Mouse (Mus musculus) hindbrain, embryonic 16.5 days (tissue): ENCODE results near the gene Ttc39a. TPM values are rescaled to one million over a fixed set of nuclear protein-coding genes. Genes with fewer than 3 reads are reported as not detected.

Experiments used
- ATAC-seq: fragments of 200-750 bp; cut with Nextera tagmentation; 2 replicates; pipeline ENCODE4 v1.8.0; 2017; ENCODE audit warnings: moderate TSS enrichment, moderate library complexity
- H3K27ac ChIP-seq: fragments of 300-500 bp; sonication (generic); 2 replicates; pipeline ENCODE4 v1.5.1; 2014; ENCODE audit warnings: low read depth, mild to moderate bottlenecking, control low read depth, low read length, moderate library complexity
- H3K27me3 ChIP-seq: fragments of 300-500 bp; sonication (generic); replicated peaks from 2 replicates; pipeline ENCODE4 v1.6.1; 2014; ENCODE audit warnings: low read length; ENCODE audit not compliant: control insufficient read depth, insufficient read depth
- H3K36me3 ChIP-seq: fragments of 300-500 bp; sonication (generic); 2 replicates; pipeline ENCODE4 v1.6.1; 2014; ENCODE audit warnings: mild to moderate bottlenecking, low read length, moderate library complexity, mixed read lengths; ENCODE audit not compliant: control insufficient read depth, insufficient read depth
- H3K4me1 ChIP-seq: fragments of 300-500 bp; sonication (generic); 2 replicates; pipeline ENCODE4 v1.6.1; 2014; ENCODE audit warnings: low read depth, low read length; ENCODE audit not compliant: control insufficient read depth, insufficient read depth
- H3K4me2 ChIP-seq: fragments of 300-500 bp; sonication (generic); 2 replicates; pipeline ENCODE4 v1.6.1; 2014; ENCODE audit warnings: mild to moderate bottlenecking, low read length, control low read depth, moderate library complexity
- H3K4me3 ChIP-seq: fragments of 300-500 bp; sonication (generic); 2 replicates; pipeline ENCODE4 v1.5.1; 2014; ENCODE audit warnings: mild to moderate bottlenecking, low read length, control low read depth, moderate library complexity
- H3K9ac ChIP-seq: fragments of 300-500 bp; sonication (generic); 2 replicates; pipeline ENCODE4 v1.6.1; 2014; ENCODE audit warnings: low read depth, mild to moderate bottlenecking, control low read depth, low read length, moderate library complexity
- H3K9me3 ChIP-seq: fragments of 300-500 bp; sonication (generic); 2 replicates; pipeline ENCODE4 v1.6.1; 2014; ENCODE audit warnings: mild to moderate bottlenecking, low read length, moderate library complexity; ENCODE audit not compliant: control insufficient read depth
- WGBS: fragments of 180-500 bp; shearing (Covaris S2); extraction: QIAGEN DNeasy Blood & Tissue Kit; methylation state at CpG from one replicate; pipeline ENCODE4 v1.1.7; 2014; 5-methylcytosine and 5-hydroxymethylcytosine counted together
- polyA plus RNA-seq: library from polyadenylated mRNA; unstranded; fragments of >200 nt; fragmentation: Nextera tagmentation; extraction: Ambion mirVana; gene quantifications from 2 replicates; pipeline ENCODE4 v1.2.1, GENCODE M21; 2015

Gene Ttc39a
- 3.4 and 5.0 TPM in 2 replicates for polyA plus RNA-seq

DNA sequence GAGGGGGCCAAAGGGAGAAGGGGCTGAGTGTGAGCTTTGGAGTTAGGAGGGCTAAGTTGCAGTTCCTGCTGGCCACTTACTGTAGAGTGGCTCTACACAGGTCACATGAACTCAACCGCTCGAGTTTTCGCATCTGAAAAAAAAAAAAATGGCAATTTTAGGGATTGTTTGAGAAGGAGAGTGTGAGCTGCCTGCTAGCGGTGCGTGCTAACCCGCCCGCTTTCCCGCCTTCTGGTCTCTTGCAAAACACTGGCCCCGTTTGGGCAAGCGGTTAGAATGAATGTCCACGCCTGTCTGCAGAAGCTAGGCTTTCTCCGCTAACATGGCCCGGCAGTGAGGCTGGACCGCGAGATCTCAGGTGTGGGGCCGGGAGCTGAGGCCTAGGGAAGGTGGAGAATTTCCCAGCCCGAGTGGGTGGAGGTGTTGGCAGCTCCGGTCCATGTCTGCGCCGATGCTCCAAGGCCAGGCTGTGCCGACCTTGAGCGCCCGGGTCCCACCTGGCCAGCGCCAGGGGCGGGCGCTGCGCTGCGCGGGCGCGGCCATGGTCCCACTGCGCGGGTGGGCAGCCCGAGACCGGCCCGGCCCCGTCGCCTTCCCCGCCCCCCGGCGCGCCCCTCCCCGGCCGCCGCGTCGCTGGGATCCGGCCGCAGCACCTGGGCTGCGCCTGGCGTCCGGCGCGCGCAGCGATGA lies at the start of gene Ttc39a:
Gene Ttc39a (plus strand): TSS at position 138 of the 690 bp plus-strand sequence.
- peak within 1 kb of the TSS; percentile 16 for H3K27ac ChIP-seq
- H3K9me3 ChIP-seq = no peaks in the 10 kb centered on the region
- H3K4me3 ChIP-seq = peak within 1 kb of the TSS; percentile 58
- H3K4me1 ChIP-seq = peaks cover 10% of the 10 kb centered on the region
- H3K9ac ChIP-seq = peak within 1 kb of the TSS; percentile 86
- H3K36me3 ChIP-seq = no peaks in the 10 kb centered on the region
- no peaks in the 10 kb centered on the region for H3K27me3 ChIP-seq
- peak; percentile 79 for ATAC-seq
- H3K4me2 ChIP-seq = peak within 1 kb of the TSS; percentile 91
- 0% methylated on average over 33 of the region's 56 CpGs for WGBS

DNA sequence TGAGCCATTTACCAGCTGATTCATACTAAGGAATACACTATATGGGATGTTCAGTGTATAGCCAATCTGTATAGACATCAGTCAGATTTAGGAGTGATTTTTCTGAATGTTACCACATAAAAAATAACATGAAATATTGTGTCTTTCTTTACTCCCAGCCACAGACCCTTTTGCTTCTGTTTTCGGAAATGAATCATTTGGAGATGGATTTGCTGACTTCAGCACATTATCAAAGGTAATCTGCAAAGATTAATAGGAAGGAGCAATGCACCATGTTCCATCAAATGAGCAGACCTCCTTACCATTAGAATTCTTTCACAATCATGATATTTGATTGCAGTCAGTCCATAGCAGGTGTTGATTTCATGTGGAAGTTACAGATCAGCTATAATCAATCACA lies 28.3 kb upstream of the Ttc39a start:
- no peak overlapping the region for H3K27ac ChIP-seq
- H3K9me3 ChIP-seq = no peaks in the 10 kb centered on the region
- no peak overlapping the region for H3K4me2 ChIP-seq
- no peaks in the 10 kb centered on the region for H3K27me3 ChIP-seq
- ATAC-seq = no peak
- whole genome bisulfite sequencing = 98% methylated on average over 1 of the region's 1 CpGs
- H3K36me3 ChIP-seq = peaks cover 27% of the 10 kb centered on the region
- no peaks in the 10 kb centered on the region for H3K4me1 ChIP-seq
- H3K9ac ChIP-seq = no peak overlapping the region
- no peak overlapping the region for H3K4me3 ChIP-seq

DNA sequence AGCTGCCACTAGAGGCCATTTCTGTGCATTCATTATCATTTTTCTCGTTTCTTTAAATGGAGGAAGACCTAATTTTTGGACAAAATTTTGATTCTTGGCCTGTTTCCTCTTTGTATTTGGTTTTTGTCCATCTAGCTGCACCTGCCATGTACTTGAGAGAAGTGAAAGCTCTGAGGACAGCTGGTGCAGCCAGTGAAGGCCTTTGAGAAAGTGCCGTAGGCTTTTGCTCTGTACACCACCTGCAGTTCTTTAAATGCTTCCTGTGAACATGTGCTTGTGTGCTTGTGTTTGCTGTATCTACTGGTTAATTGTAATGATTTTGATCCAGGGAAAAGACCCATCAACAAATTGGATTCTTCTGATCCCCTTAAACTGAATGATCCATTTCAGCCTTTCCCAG lies 24.0 kb upstream of the Ttc39a start:
- H3K9ac ChIP-seq = no peak overlapping the region
- H3K27me3 ChIP-seq = no peaks in the 10 kb centered on the region
- H3K9me3 ChIP-seq = no peaks in the 10 kb centered on the region
- no peak overlapping the region for H3K4me2 ChIP-seq
- no peak overlapping the region for H3K4me3 ChIP-seq
- no peaks in the 10 kb centered on the region for H3K4me1 ChIP-seq
- no peak for ATAC-seq
- WGBS = 61% methylated on average over 2 of the region's 2 CpGs
- H3K27ac ChIP-seq = no peak overlapping the region
- peaks cover 16% of the 10 kb centered on the region for H3K36me3 ChIP-seq

DNA sequence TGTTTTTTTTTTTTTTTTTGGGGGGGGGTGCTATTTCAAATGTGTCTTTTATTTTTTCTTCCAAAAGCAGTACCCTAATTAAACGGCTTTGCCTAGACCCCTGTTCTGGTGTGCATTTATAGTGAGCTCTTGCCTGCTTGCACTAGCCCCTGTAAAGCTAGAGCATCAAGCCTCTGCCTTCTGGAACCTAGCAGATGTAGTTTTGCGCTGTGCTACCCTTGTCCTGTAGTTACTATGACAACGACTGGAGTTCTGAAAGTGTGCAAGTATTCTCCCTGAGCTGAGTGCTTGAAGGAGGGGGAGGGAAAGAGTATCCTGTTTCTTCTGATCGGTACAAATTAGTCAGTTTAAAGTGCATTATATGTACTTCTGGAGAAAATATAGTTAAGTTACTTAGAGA lies 20.8 kb upstream of the Ttc39a start:
- Histone ChIP-seq H3K27ac (no peak overlapping the region), H3K36me3 (0 out of 2 replicates have a peak, but pooled peaks cover under 1% of the 10 kb centered on the region), H3K4me1 (no peaks in the 10 kb centered on the region), H3K9me3 (no peaks in the 10 kb centered on the region), H3K9ac (no peak overlapping the region), H3K4me3 (no peak overlapping the region), H3K4me2 (no peak overlapping the region), H3K27me3 (no peaks in the 10 kb centered on the region)
- no peak for ATAC-seq
- 29% methylated on average over 4 of the region's 4 CpGs for WGBS

DNA sequence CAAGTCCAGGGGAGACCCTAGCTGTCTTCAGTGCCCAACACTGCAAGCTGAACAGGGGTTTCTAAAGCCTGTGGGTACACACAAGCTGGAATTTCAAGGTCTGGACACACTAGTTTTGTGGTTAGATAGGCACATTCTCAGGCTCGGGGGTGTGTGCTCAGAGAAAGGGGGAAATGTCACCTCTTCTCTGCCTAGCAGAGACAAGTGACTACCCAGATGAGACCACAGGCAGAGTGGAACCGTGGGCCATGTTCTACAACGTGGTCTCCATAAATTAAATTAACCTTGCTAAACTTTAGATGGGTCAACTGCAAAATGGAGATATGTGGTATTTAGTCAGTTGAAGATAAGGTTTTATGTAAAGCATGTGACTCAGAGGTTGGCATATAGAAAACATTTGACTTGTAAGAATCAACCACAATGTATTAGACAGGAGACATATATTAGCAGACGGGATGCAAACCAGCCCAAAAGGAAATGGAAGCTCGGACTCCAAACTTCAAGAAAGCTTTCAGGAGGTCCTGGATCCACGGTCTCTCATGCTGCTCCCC lies 13.1 kb upstream of the Ttc39a start:
- Histone ChIP-seq H3K4me2 (no peak overlapping the region), H3K36me3 (no peaks in the 10 kb centered on the region)
- 90% methylated on average over 6 of the region's 6 CpGs for WGBS

DNA sequence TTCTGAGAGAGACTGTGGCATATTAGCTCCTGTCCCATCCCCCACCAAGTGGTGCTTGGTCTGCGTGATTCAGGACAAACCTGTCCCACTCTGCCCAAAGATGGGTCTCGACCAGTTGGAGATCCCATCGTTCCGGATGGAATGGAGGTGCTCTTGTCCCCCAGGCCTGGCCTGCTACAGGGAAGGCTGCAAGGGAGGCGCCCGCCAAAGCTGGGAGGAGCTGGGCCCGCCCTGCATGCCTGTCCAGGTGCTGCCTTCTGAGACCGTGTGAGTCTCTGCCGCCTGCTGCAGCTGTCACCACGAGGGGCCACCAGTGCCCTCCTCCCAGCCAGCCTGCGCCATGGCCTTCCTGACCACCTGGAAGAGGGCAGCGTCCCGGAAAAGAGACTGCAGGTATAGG lies 12.5 kb upstream of the Ttc39a start:
- peak; percentile 58 for ATAC-seq
- H3K27ac ChIP-seq = no peak overlapping the region
- no peaks in the 10 kb centered on the region for H3K36me3 ChIP-seq
- peak overlapping the region; percentile 50 for H3K4me2 ChIP-seq
- peak overlapping the region; percentile 21; the same call in 1 of the 2 replicates for H3K9ac ChIP-seq
- no peaks in the 10 kb centered on the region for H3K4me1 ChIP-seq
- no peaks in the 10 kb centered on the region for H3K27me3 ChIP-seq
- H3K9me3 ChIP-seq = no peaks in the 10 kb centered on the region
- peak overlapping the region; percentile 21 for H3K4me3 ChIP-seq
- WGBS = 12% methylated on average over 13 of the region's 13 CpGs

More for the DNA sequence above, 13.1 kb upstream of the Ttc39a start:
- no peak overlapping the region for H3K9ac ChIP-seq
- no peaks in the 10 kb centered on the region for H3K9me3 ChIP-seq
- no peak overlapping the region for H3K27ac ChIP-seq
- no peak for ATAC-seq
- H3K4me3 ChIP-seq = no peak overlapping the region
- H3K4me1 ChIP-seq = no peaks in the 10 kb centered on the region
- no peaks in the 10 kb centered on the region for H3K27me3 ChIP-seq

DNA sequence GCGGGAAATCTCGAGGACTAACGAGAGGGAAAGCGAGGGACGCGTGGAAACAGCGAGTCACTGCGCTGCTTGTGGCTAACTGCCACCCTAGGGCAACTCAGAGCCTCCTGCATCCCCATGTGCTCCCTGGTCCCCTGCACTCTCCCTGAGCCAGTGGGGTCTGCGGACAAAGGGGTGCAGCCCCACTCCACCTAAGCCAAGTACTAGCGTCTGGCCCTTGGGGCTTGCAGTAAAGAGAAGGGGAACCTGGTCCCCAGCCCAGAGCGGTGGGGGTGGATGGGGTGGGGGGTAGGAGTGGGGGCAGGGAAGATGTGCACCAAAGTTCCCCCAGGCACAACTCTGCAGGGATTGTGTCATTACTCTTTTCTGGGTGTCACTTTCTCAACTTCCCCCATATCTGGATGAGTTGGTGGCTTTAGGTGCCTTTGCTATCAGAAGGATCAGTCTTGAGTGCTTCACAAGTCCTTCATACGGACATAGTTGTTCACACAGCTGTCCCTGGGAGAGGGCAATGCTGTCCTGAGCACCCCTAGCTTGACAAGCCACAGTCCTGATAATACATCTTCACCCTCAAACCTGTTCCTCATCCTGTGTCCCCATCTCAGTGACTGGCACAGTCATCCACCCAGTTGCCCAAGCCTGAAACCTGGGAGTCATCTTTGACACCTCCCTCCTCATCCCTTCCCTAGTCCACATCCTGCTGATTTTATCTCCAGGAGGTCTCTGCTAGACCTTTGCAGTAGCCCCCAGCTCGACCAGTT lies 11.9 kb upstream of the Ttc39a start:
- Histone ChIP-seq H3K36me3 (no peaks in the 10 kb centered on the region), H3K27me3 (no peaks in the 10 kb centered on the region), H3K4me3 (peak overlapping the region; percentile 21), H3K4me1 (no peaks in the 10 kb centered on the region), H3K9ac (peak overlapping the region; percentile 21; the same call in 1 of the 2 replicates), H3K4me2 (peak overlapping the region; percentile 50), H3K27ac (no peak overlapping the region), H3K9me3 (no peaks in the 10 kb centered on the region)
- WGBS = 20% methylated on average over 13 of the region's 13 CpGs
- peak; percentile 53 for ATAC-seq

DNA sequence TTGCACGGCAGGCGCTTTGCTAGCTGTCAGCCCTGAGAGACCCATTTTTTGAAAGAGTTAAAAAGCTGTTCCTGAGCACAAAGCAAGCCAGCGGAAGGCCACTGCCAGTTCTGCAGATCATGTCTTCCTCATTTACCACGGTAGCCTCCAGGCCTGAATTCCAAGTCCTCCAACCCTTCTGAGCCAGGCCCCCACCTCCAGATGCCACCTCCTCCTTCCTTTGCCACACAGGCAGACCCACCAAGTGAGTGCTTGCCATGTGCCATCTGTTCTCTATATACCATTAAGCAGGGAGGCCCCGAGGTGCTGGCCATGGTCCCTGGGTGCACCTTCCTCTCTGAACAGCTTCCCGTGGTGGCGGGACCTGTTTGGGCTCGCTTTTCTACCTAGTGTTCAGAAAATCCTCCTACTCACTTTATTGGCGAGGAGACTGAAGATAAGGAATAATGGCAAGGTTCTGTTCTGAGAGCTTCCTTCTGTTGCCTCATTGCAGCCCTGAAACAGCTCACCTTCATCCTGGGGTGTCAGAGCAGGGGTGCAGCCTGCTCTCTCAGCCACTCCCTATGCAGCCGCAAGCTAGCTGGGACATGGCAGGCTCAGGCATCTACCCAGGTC lies 6.0 kb upstream of the Ttc39a start:
- no peak overlapping the region for H3K4me3 ChIP-seq
- H3K27me3 ChIP-seq = no peaks in the 10 kb centered on the region
- H3K4me1 ChIP-seq = no peaks in the 10 kb centered on the region
- 0 out of 2 replicates have a peak, but pooled peaks have one; percentile 44 for ATAC-seq
- 74% methylated on average over 10 of the region's 10 CpGs for WGBS
- no peak overlapping the region for H3K9ac ChIP-seq
- H3K9me3 ChIP-seq = no peaks in the 10 kb centered on the region
- no peaks in the 10 kb centered on the region for H3K36me3 ChIP-seq
- no peak overlapping the region for H3K27ac ChIP-seq
- no peak overlapping the region for H3K4me2 ChIP-seq
